Mouse (Mus musculus) CH12.LX (cell line): ENCODE results near the gene Oscar. TPM values are rescaled to one million over a fixed set of nuclear protein-coding genes. Genes with fewer than 3 reads are reported as not detected.

Experiments used
- DNase-seq: peaks from one replicate; pipeline ENCODE4 v3.0.0-alpha.2; 2013; ENCODE audit errors: extremely low read depth
- H3K27ac ChIP-seq: 2 replicates; pipeline ENCODE4 v1.5.1; 2012; ENCODE audit warnings: low read depth, mild to moderate bottlenecking, control low read depth, moderate library complexity; ENCODE audit not compliant: insufficient read depth
- H3K27me3 ChIP-seq: replicated peaks from 2 replicates; pipeline ENCODE3; 2012; ENCODE audit warnings: inconsistent platforms
- H3K36me3 ChIP-seq, 2 experiments: replicated peaks in 1 of 2; 2 replicates each; pipeline versions ENCODE3 to v1.6.1; 2012; ENCODE audit warnings: inconsistent platforms in 1 of 2, low read length in 1 of 2, mild to moderate bottlenecking in 1 of 2, mixed read lengths in 1 of 2, moderate library complexity in 1 of 2; ENCODE audit not compliant: control insufficient read depth in 1 of 2, insufficient read depth in 1 of 2
- H3K4me1 ChIP-seq, 2 experiments: 2 replicates each; pipeline ENCODE4 v1.6.1; 2012; ENCODE audit warnings: inconsistent platforms in 1 of 2, moderate library complexity in 1 of 2; ENCODE audit not compliant: insufficient read depth in 2 of 2, control insufficient read depth in 1 of 2
- H3K4me2 ChIP-seq: 2 replicates; pipeline ENCODE4 v1.6.1; 2012; ENCODE audit warnings: low read depth, mild to moderate bottlenecking, control low read depth; ENCODE audit not compliant: poor library complexity, insufficient read depth, severe bottlenecking
- H3K4me3 ChIP-seq, 3 experiments: fragments of 150-350 bp in 1 of 3; sonication (generic) in 1 of 3; replicated peaks in 1 of 3; 2 replicates each; pipeline versions ENCODE3 to v1.5.1; 2011 to 2012; ENCODE audit warnings: low read depth in 2 of 3, low read length in 2 of 3, mild to moderate bottlenecking in 2 of 3, moderate library complexity in 2 of 3, control low read depth in 1 of 3, improper control_type of control experiment in 1 of 3, inconsistent platforms in 1 of 3, mixed read lengths in 1 of 3; ENCODE audit not compliant: poor library complexity in 1 of 3
- H3K79me2 ChIP-seq: replicated peaks from 2 replicates; pipeline ENCODE4 v1.6.1; 2012; ENCODE audit warnings: mild to moderate bottlenecking, moderate library complexity; ENCODE audit not compliant: control insufficient read depth, poor library complexity, insufficient read depth, severe bottlenecking; ENCODE audit errors: extremely low read depth
- H3K9ac ChIP-seq: 2 replicates; pipeline ENCODE4 v1.6.1; 2012; ENCODE audit warnings: low read depth, mild to moderate bottlenecking, control low read depth, moderate library complexity; ENCODE audit not compliant: insufficient read depth
- H3K9me3 ChIP-seq: replicated peaks from 2 replicates; pipeline ENCODE3; 2012; ENCODE audit warnings: low read length, inconsistent platforms, mixed read lengths
- BHLHE40 ChIP-seq: IDR thresholded peaks from 2 replicates; pipeline ENCODE4 v1.6.1; 2011; ENCODE audit warnings: mild to moderate bottlenecking, low read depth, low read length, improper control_type of control experiment
- CTCF ChIP-seq, 2 experiments: IDR thresholded peaks in 1 of 2; conservative IDR thresholded peaks in 1 of 2; 2 replicates each; pipeline ENCODE4 v1.5.1; 2011 to 2012; ENCODE audit warnings: low read depth in 2 of 2, low read length in 2 of 2, improper control_type of control experiment in 1 of 2, inconsistent platforms in 1 of 2, mild to moderate bottlenecking in 1 of 2, moderate library complexity in 1 of 2
- ELF1 ChIP-seq: IDR thresholded peaks from 2 replicates; pipeline ENCODE4 v1.6.1; 2014; ENCODE audit warnings: low read depth, mild to moderate bottlenecking, inconsistent platforms, low read length, improper control_type of control experiment
- EP300 ChIP-seq: IDR thresholded peaks from 2 replicates; pipeline ENCODE4 v1.6.1; 2011; ENCODE audit warnings: low read length, improper control_type of control experiment
- ETS1 ChIP-seq: conservative IDR thresholded peaks from 2 replicates; pipeline ENCODE4 v1.6.1; 2012; ENCODE audit warnings: low read depth, mild to moderate bottlenecking, inconsistent platforms, low read length, improper control_type of control experiment, moderate library complexity
- GABPA ChIP-seq: IDR thresholded peaks from 2 replicates; pipeline ENCODE4 v1.6.1; 2012; ENCODE audit warnings: low read depth, low read length, improper control_type of control experiment, inconsistent platforms; ENCODE audit not compliant: insufficient replicate concordance
- HCFC1 ChIP-seq: IDR thresholded peaks from 2 replicates; pipeline ENCODE4 v1.6.1; 2012; ENCODE audit warnings: low read depth, mild to moderate bottlenecking, inconsistent platforms, low read length, improper control_type of control experiment
- JUN ChIP-seq: IDR thresholded peaks from 2 replicates; pipeline ENCODE4 v1.6.1; 2011; ENCODE audit warnings: low read depth, mild to moderate bottlenecking, low read length, improper control_type of control experiment, moderate library complexity; ENCODE audit not compliant: insufficient read depth
- JUND ChIP-seq: conservative IDR thresholded peaks from 2 replicates; pipeline ENCODE4 v1.6.1; 2011; ENCODE audit warnings: low read depth, low read length, improper control_type of control experiment
- MAFK ChIP-seq: IDR thresholded peaks from 2 replicates; pipeline ENCODE4 v1.6.1; 2011; ENCODE audit warnings: low read length, improper control_type of control experiment; ENCODE audit not compliant: insufficient replicate concordance
- MAX ChIP-seq: IDR thresholded peaks from 2 replicates; pipeline ENCODE4 v1.6.1; 2011; ENCODE audit warnings: low read length, improper control_type of control experiment
- MAZ ChIP-seq: IDR thresholded peaks from 2 replicates; pipeline ENCODE4 v1.6.1; 2012; ENCODE audit warnings: low read depth, mild to moderate bottlenecking, inconsistent platforms, low read length, improper control_type of control experiment, moderate library complexity
- MEF2A ChIP-seq: IDR thresholded peaks from 2 replicates; pipeline ENCODE4 v1.6.1; 2014; ENCODE audit warnings: low read depth, mild to moderate bottlenecking, inconsistent platforms, low read length, improper control_type of control experiment, borderline replicate concordance
- MXI1 ChIP-seq: IDR thresholded peaks from 2 replicates; pipeline ENCODE4 v1.6.1; 2011; ENCODE audit warnings: mild to moderate bottlenecking, low read depth, low read length, improper control_type of control experiment
- MYC ChIP-seq: IDR thresholded peaks from 2 replicates; pipeline ENCODE4 v1.6.1; 2011; ENCODE audit warnings: low read depth, mild to moderate bottlenecking, improper control_type of control experiment, low read length
- RAD21 ChIP-seq: IDR thresholded peaks from 2 replicates; pipeline ENCODE4 v1.6.1; 2011; ENCODE audit warnings: low read depth, mild to moderate bottlenecking, low read length, improper control_type of control experiment, moderate library complexity
- SIN3A ChIP-seq: IDR thresholded peaks from 2 replicates; pipeline ENCODE4 v1.6.1; 2012; ENCODE audit warnings: low read length, improper control_type of control experiment, inconsistent platforms
- SMC3 ChIP-seq: IDR thresholded peaks from 2 replicates; pipeline ENCODE4 v1.6.1; 2011; ENCODE audit warnings: low read depth, low read length, improper control_type of control experiment
- UBTF ChIP-seq: IDR thresholded peaks from 2 replicates; pipeline ENCODE4 v1.6.1; 2012; ENCODE audit warnings: low read depth, mild to moderate bottlenecking, inconsistent platforms, low read length, improper control_type of control experiment, moderate library complexity
- USF1 ChIP-seq: IDR thresholded peaks from 2 replicates; pipeline ENCODE4 v1.6.1; 2014; ENCODE audit warnings: low read depth, mild to moderate bottlenecking, inconsistent platforms, low read length, improper control_type of control experiment
- ZKSCAN1 ChIP-seq: IDR thresholded peaks from 2 replicates; pipeline ENCODE4 v1.6.1; 2012; ENCODE audit warnings: low read depth, inconsistent platforms, low read length, improper control_type of control experiment, borderline replicate concordance
- dilution Hi-C: fragments of 300-500 bp; cut with MboI; formaldehyde crosslinking; loops from 2 replicates; pipeline ENCODE4 v1.14.3; 2020; ENCODE audit warnings: low sequenced_read_pairs; ENCODE audit not compliant: extremely low pct_unique_long_range_greater_than_20kb, extremely low pct_ligation_motif_present
- in situ Hi-C: fragments of 300-500 bp; cut with MboI; formaldehyde crosslinking; loops from 3 replicates; pipeline ENCODE4 v1.14.3; 2019; ENCODE audit warnings: low sequenced_read_pairs, low pct_ligation_motif_present, low pct_unique_long_range_greater_than_20kb, mixed read lengths
- polyA plus RNA-seq: library from polyadenylated mRNA; unstranded; fragments of >175 nt; gene quantifications from 2 replicates; pipeline ENCODE4 v1.2.1, GENCODE M21; 2012; ENCODE audit warnings: low read depth; ENCODE audit not compliant: insufficient read length
- total RNA-seq, 2 experiments: library from RNA; depleted of rRNA; stranded (reverse); fragments of 300-350 nt in 1 of 2; fragments of >200 nt in 1 of 2; gene quantifications; 2 replicates each; pipeline ENCODE4 v1.2.3; 2012 to 2014

The Oscar gene
- total and polyA plus RNA-seq, 3 experiments, result 0.39 TPM; not detected in 2

GRCm38 (mm10) chr7:3629543-3630477 lies 13.9 kb upstream of the Oscar start, which contains the start of the genes Tfpt and Prpf31 (continued):
- TF ChIP-seq SMC3 (no peak), HCFC1 (peak; percentile 96), ZKSCAN1 (no peak), EP300 (no peak), USF1 (no peak), RAD21 (no peak), MAX (peak; percentile 58), MAZ (no peak), ETS1 (0 out of 2 replicates have a peak, but pooled peaks have one; percentile 14), ELF1 (peak; percentile 90), JUND (peak; percentile 25; the same call in 1 of the 2 replicates), MYC (peak; percentile 67), MXI1 (peak; percentile 87), MEF2A (peak; percentile 37; the same call in 1 of the 2 replicates), UBTF (no peak), MAFK (no peak)

- dilution Hi-C loops (no loop called here), in situ Hi-C loops (no loop called here)
- Histone ChIP-seq H3K27me3 (no peaks in the 10 kb centered on the region), H3K9me3 (no peaks in the 10 kb centered on the region), H3K9ac (peak overlapping the region; percentile 96), H3K4me3 (peak overlapping the region; percentile 67 to 75 (median 69)), H3K4me1 (peaks cover 7 to 48% of the 10 kb centered on the region in 2 experiments), H3K36me3 (peaks cover 35 to 73% of the 10 kb centered on the region in 2 experiments), H3K79me2 (peaks cover 37% of the 10 kb centered on the region), H3K27ac (no peak overlapping the region), H3K4me2 (peak overlapping the region; percentile 84)
- TF ChIP-seq BHLHE40 (no peak), MAX (no peak), SIN3A (no peak), JUN (no peak), GABPA (no peak), HCFC1 (no peak), CTCF (conservative IDR thresholded peaks at IDR 0.05 in 1 of 2, IDR thresholded peaks at IDR 0.05 in 1 of 2; ENCODE audit: low read depth in 2 of 2, low read length in 2 of 2) (no peak)
- DNase-seq, result no peak
These were observed 13.1 kb upstream of the Oscar start for GRCm38 (mm10) chr7:3629030-3629429.
